Mouse (Mus musculus): ENCODE results near the gene Il16. TPM values are rescaled to one million over a fixed set of nuclear protein-coding genes. Genes with fewer than 3 reads are reported as not detected.

Gene Il16
- polyA plus RNA-seq, 1 experiment from 2014 or later, result 0.93 TPM

DNA sequence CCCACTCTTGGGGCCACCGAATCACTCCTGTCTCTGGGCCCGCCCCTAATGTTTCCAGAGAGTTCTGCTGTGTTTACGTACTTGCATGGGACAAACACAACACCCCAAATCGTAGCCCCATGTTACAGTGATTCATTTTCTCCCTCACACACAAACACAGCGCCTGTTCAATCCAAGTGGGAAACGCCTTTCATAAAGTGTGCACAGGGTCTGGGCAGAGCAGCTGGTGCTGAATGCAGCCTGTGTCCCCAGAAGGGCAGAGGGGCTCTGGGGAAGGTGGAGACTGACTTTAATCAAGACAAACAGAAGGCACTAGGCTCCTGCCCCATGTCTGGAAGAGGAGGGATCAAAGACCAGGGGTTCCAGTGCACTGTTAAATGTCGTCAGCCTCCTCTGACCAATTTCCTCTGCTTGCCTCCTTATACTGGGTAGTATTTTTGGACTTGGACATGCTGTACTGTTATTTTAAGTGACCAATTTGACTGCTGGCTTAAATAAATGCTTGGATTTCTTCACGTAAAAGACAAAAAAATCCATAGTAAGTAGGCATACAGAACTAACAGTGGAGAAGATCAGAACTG lies 671 bp upstream of the Il16 start:
- peaks cover 7% of the 10 kb centered on the region; the same call in 1 of the 2 replicates for H3K4me1 ChIP-seq
- 0 out of 2 replicates have a peak overlapping the region, but pooled peaks have one; percentile 4 for H3K4me2 ChIP-seq

GRCm38 (mm10) chr7:83745065-83745412 lies 487 bp downstream of the Il16 start:
- ATAC-seq (replicated peaks), result 0 out of 2 replicates have a peak, but pooled peaks have one; percentile 34
- Histone ChIP-seq H3K4me2 (no peak overlapping the region), H3K36me3 (replicated peaks) (no peaks in the 10 kb centered on the region), H3K9ac (no peak overlapping the region), H3K27ac (no peak overlapping the region), H3K4me3 (no peak overlapping the region), H3K27me3 (replicated peaks) (no peaks in the 10 kb centered on the region), H3K9me3 (no peaks in the 10 kb centered on the region), H3K4me1 (peaks cover 7% of the 10 kb centered on the region; the same call in 1 of the 2 replicates)
- 77% methylated on average over 9 of the region's 9 CpGs for WGBS

More for the DNA sequence above, 671 bp upstream of the Il16 start:
- H3K9ac ChIP-seq, result no peak overlapping the region
- no peaks in the 10 kb centered on the region for H3K9me3 ChIP-seq
- ATAC-seq (replicated peaks), result 0 out of 2 replicates have a peak, but pooled peaks have one; percentile 29
- H3K4me3 ChIP-seq, result no peak overlapping the region
- WGBS, result 56% methylated on average over 8 of the region's 8 CpGs
- H3K27me3 ChIP-seq (replicated peaks), result no peaks in the 10 kb centered on the region
- no peaks in the 10 kb centered on the region for H3K36me3 ChIP-seq (replicated peaks)
- no peak overlapping the region for H3K27ac ChIP-seq

DNA sequence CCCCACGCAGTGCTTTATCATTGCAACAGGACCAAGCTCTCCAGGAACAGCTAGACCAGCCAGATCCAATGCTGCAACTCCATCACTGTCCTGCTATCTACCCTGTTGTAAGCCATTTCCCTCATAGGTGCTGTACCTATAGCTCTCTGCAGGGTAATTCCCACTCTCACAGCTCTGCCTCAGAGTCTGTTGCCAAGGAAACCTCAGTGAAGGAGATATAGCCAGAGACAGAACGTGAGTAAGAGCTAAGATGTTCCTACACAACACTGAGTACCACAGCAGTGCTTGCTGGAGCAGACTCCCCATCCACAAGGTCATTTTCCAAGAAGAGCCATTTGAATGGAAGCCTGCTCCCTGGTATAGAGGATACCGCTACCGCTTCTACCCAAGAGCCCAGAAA lies 1.3 kb downstream of the Il16 start:
- no peak overlapping the region for H3K4me3 ChIP-seq
- no peak overlapping the region for H3K27ac ChIP-seq
- no peak overlapping the region for H3K9ac ChIP-seq
- no peaks in the 10 kb centered on the region for H3K9me3 ChIP-seq
- 73% methylated on average over 4 of the region's 4 CpGs for WGBS
- peaks cover 7% of the 10 kb centered on the region; the same call in 1 of the 2 replicates for H3K4me1 ChIP-seq
- H3K4me2 ChIP-seq, result no peak overlapping the region
- H3K36me3 ChIP-seq (replicated peaks), result no peaks in the 10 kb centered on the region
- ATAC-seq (replicated peaks), result peak; percentile 80
- H3K27me3 ChIP-seq (replicated peaks), result no peaks in the 10 kb centered on the region

DNA sequence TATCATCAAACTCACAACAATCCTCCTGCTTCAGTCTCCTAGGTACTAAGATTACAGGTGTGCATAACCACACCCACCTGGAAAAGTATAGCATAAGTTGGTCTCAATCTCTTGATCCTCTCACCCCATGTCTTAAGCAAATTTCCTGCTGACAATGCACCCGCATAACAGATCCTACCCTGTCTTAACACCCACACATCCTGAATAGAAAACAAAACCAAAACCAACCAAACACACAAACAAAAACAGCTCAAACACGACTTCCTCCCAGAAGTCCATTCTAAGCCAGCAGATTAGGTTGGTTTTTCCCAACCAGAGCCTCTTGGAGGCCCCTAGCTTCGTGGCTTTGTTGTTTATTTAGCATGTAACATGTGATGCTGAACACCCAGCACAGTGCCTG lies 2.8 kb downstream of the Il16 start:
- Histone ChIP-seq H3K9me3 (no peaks in the 10 kb centered on the region), H3K4me3 (no peak overlapping the region), H3K27ac (no peak overlapping the region), H3K4me2 (no peak overlapping the region), H3K9ac (no peak overlapping the region), H3K27me3 (replicated peaks) (no peaks in the 10 kb centered on the region), H3K4me1 (peaks cover 7% of the 10 kb centered on the region; the same call in 1 of the 2 replicates), H3K36me3 (replicated peaks) (no peaks in the 10 kb centered on the region)
- ATAC-seq (replicated peaks), result no peak
- 64% methylated on average over 3 of the region's 3 CpGs for WGBS

DNA sequence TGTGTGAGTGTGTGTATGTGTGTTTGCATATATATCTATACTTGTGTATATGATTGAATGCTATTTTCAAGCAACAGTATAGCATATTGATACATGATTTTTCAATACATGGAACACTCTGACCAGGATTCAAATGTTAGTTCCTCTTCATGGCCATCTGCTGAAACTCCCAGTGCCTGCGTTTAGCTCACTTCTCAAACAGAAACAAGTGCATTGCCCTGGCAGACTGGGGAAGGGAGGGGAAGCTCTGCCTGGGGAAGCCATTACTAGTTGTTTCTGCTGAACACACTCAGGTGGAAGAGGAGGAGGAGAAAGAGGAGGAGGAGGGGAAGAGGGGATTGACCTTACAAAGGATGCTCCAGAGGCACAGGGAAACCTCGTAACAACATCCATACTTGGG lies 3.5 kb downstream of the Il16 start:
- no peak for ATAC-seq (replicated peaks)
- Histone ChIP-seq H3K36me3 (replicated peaks) (no peaks in the 10 kb centered on the region), H3K27me3 (replicated peaks) (no peaks in the 10 kb centered on the region), H3K4me3 (no peak overlapping the region), H3K4me1 (peaks cover 7% of the 10 kb centered on the region; the same call in 1 of the 2 replicates), H3K9me3 (no peaks in the 10 kb centered on the region), H3K9ac (no peak overlapping the region), H3K27ac (no peak overlapping the region), H3K4me2 (no peak overlapping the region)
- WGBS, result 86% methylated on average over 2 of the region's 2 CpGs

DNA sequence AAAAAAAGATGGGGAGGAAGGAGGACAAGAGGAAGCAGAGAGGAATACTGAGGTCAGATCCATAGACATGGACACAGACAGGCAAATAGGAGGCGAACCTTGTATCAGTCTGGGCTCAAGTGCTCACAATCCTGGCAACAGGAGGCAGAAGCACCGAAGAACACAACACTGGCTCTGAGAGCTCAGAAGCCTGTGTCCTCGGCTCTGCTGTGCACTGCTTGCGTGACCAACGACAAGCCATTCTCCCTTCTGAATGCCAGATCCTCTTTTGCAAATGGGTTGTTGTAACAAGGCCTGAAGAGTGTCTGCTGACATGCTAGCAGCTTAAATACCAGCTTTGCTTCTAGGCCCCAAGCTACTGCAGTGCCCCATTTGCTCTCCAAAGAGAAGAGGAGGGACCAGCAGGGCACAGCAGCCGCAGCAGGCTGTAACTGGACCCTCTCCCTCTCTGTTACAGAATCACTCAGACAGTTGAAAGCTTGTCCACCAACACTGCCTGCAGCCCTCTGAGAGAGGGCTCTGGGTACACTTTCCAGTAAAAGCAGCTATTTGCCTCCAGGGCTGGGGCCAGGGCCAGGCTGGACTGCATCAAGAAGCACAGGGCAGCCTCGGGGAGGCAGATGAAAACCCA lies 5.7 kb downstream of the Il16 start:
- no peaks in the 10 kb centered on the region for H3K36me3 ChIP-seq (replicated peaks)
- no peak overlapping the region for H3K4me3 ChIP-seq
- no peaks in the 10 kb centered on the region for H3K27me3 ChIP-seq (replicated peaks)
- ATAC-seq (replicated peaks), result no peak
- H3K9me3 ChIP-seq, result no peaks in the 10 kb centered on the region
- no peak overlapping the region for H3K27ac ChIP-seq
- 0 out of 2 replicates have a peak, but pooled peaks cover 7% of the 10 kb centered on the region for H3K4me1 ChIP-seq
- no peak overlapping the region for H3K9ac ChIP-seq
- H3K4me2 ChIP-seq, result no peak overlapping the region
- 50% methylated on average over 7 of the region's 7 CpGs for WGBS

- no peak for ATAC-seq (replicated peaks)
- no peak overlapping the region for H3K27ac ChIP-seq
- H3K9me3 ChIP-seq, result no peaks in the 10 kb centered on the region
- H3K4me3 ChIP-seq, result no peak overlapping the region
- H3K27me3 ChIP-seq (replicated peaks), result no peaks in the 10 kb centered on the region
- no peak overlapping the region for H3K9ac ChIP-seq
- H3K4me2 ChIP-seq, result no peak overlapping the region
- no peaks in the 10 kb centered on the region for H3K4me1 ChIP-seq
- H3K36me3 ChIP-seq (replicated peaks), result no peaks in the 10 kb centered on the region
- WGBS, result 76% methylated on average over 10 of the region's 10 CpGs
These were observed 6.7 kb downstream of the Il16 start for GRCm38 (mm10) chr7:83738623-83739462.

DNA sequence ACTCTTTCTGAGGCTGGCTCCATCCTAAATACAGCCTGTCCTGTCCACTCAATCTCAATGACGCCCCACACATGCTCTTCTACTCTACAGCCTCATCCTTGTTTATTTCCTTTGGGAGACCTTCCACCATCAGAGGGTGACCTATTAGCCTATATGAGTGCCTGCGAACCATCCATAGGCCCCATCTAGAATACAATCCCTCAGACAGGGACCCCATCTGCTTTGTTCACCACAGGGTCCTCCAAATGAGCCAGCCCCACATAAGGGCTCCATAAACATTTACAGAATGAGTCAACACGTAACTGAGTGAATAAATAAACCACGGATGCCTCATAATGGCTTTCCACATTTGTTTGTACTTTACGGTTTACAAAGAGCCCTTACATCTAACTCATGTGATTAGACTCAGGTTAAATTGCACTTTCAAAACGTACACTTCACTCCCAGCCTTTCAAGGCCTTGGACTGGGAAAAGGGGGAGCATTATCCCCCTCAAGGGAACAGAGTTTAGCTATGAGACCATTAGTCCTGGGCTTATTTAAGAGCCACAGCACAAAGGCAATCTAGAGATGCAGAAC lies 7.5 kb downstream of the Il16 start:
- 0 out of 2 replicates have a peak, but pooled peaks have one; percentile 24 for ATAC-seq (replicated peaks)
- Histone ChIP-seq H3K4me3 (no peak overlapping the region), H3K9ac (no peak overlapping the region), H3K27ac (no peak overlapping the region), H3K9me3 (no peaks in the 10 kb centered on the region), H3K4me2 (no peak overlapping the region), H3K36me3 (replicated peaks) (no peaks in the 10 kb centered on the region), H3K4me1 (no peaks in the 10 kb centered on the region), H3K27me3 (replicated peaks) (no peaks in the 10 kb centered on the region)
- WGBS, result 78% methylated on average over 6 of the region's 6 CpGs

DNA sequence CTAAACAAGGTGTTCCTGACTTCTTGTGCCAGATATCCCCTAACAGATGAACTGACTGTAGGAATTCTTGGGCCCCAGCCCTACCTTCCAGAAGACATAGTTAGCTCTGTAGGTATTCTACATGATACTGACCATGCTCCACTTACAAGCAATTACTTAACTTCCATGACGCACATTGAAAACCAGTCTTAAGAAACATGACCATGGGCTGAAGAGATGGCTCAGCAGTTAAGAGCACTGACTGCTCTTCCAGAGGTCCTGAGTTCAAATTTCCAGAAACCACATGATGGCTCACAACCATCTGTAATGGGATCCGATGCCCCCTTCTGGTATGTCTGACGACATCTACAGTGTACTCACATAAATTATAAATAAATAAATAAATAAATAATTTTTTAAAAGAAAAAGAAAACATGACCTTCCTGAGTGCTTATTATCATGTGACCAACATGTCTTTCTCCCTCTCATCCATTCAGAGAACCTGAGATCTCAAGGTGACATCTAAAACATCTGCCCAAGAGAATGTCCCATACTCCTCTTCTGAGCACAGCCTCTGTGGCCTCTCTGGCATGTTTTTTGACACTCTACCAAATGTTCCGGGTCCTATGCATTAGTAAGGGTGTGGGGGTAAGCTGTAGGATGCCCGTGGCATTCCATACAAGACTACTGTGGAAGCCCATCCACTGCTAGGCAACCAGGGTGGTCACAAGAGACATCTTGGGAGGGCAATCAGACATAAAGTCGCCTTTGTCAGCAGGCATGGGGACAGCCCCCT lies 9.0 kb downstream of the Il16 start:
- no peaks in the 10 kb centered on the region for H3K27me3 ChIP-seq (replicated peaks)
- no peak overlapping the region for H3K27ac ChIP-seq
- H3K4me3 ChIP-seq, result no peak overlapping the region
- 81% methylated on average over 6 of the region's 6 CpGs for WGBS
- no peaks in the 10 kb centered on the region for H3K4me1 ChIP-seq
- no peaks in the 10 kb centered on the region for H3K36me3 ChIP-seq (replicated peaks)
- H3K9me3 ChIP-seq, result no peaks in the 10 kb centered on the region
- no peak overlapping the region for H3K4me2 ChIP-seq
- no peak for ATAC-seq (replicated peaks)
- H3K9ac ChIP-seq, result no peak overlapping the region

- no peak for ATAC-seq (replicated peaks)
- Histone ChIP-seq H3K36me3 (replicated peaks) (no peaks in the 10 kb centered on the region), H3K27me3 (replicated peaks) (no peaks in the 10 kb centered on the region), H3K4me3 (no peak overlapping the region), H3K4me1 (no peaks in the 10 kb centered on the region), H3K4me2 (no peak overlapping the region), H3K27ac (no peak overlapping the region), H3K9ac (no peak overlapping the region), H3K9me3 (no peaks in the 10 kb centered on the region)
- WGBS, result 87% methylated on average over 7 of the region's 7 CpGs
These were observed 10.3 kb downstream of the Il16 start for GRCm38 (mm10) chr7:83735108-83735781.

GRCm38 (mm10) chr7:83734671-83735082 lies 10.8 kb downstream of the Il16 start:
- H3K36me3 ChIP-seq (replicated peaks), result no peaks in the 10 kb centered on the region
- no peaks in the 10 kb centered on the region for H3K27me3 ChIP-seq (replicated peaks)
- no peak overlapping the region for H3K4me3 ChIP-seq
- ATAC-seq (replicated peaks), result no peak
- no peaks in the 10 kb centered on the region for H3K4me1 ChIP-seq
- no peak overlapping the region for H3K27ac ChIP-seq
- 57% methylated on average over 6 of the region's 6 CpGs for WGBS
- no peak overlapping the region for H3K4me2 ChIP-seq
- no peak overlapping the region for H3K9ac ChIP-seq
- no peaks in the 10 kb centered on the region for H3K9me3 ChIP-seq

Measured in midbrain, embryonic 15.5 days (tissue).